Mouse (Mus musculus) ovary, adult 18-20 months (tissue): Measurements from ENCODE around the gene Akr1a1.
"Not testable (repeated sequence)": the region's sequence is repeated elsewhere in the genome, so short reads cannot be mapped to it uniquely, and the experiment has no call there.

ENCODE experiments used
- DNase-seq: peaks from one replicate; pipeline ENCODE4 v3.0.0; 2022; ENCODE audit warnings: low spot score, mixed read lengths

Gene Akr1a1

DNA sequence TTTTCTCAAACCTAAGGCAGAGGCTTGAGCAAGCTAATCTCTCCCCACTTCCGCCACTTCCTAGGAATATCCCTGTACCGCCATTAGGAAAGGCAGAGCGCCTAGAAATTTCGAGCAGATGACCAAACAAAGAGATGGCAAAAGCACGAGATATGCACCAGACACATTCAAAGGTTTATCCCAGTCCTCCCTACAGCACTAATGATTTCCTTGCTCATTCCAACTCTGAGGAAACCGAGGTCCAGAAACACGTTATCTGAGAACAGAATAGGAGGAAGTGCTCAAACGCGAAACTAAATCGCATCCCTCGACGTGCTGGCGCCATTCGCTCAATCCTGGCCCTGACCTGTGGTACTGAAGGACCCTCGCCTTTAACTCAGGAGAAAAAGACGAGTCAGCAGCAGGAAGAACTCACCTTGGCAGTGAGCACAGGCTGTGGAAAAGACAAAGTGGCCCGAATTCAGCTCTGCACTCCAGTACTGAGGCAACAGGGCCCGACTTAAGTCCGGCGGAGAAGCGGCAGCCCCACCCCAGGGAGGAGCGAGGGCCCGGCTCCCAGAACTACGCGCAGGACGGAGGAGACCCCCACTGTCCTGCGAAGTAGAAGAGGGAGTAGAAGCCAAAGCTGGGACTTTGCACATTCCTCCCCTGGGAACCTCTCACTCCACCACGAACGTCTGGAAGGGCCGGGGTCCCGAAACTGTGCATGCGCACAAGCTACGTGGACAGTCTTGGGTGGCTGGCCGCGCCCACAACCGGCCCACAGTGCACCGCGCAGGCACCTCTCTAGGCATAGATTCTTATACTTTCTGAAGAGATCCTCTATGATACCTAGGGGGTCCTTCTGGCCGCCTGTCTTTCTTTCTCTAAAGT, at the start of gene Akr1a1:
Akr1a1 (minus strand) TSS at position 757 of the 873 bp plus-strand sequence.
- DNase-seq, result peak; percentile 88

- DNase-seq, result no peak
Observed at GRCm38 (mm10) chr4:116700964-116701363, 49.5 kb upstream of the Akr1a1 start.

DNA sequence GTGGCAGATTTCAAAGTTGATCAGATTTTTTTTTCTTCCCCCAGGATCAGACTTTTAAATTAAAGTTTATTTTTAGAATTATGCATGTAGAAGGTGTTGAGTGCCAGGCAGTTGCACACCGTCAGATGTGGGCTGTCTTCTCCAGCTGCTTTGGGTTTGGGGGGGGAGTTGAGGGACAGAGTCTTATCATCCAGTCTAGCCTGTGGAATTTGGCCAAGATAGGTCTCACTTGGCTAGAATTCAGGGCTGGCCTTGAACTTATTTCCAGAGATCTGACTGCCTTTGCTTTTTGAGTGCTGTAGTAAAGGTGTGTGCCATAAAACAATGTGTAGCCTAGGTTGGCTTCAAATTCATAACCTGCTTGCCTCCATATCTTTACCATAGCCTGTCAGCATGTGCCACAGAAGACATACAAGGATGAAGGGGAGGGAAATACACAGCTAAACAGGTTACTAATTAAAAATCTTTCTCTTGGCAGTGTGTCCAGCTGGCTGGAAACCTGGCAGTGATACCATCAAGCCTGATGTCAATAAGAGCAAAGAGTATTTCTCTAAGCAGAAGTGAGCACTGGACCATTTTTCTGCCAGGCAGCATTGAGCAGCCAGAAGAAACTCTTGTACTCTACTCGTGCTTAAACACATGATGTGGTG, 47.3 kb upstream of the Akr1a1 start:
- DNase-seq, result no peak

DNA sequence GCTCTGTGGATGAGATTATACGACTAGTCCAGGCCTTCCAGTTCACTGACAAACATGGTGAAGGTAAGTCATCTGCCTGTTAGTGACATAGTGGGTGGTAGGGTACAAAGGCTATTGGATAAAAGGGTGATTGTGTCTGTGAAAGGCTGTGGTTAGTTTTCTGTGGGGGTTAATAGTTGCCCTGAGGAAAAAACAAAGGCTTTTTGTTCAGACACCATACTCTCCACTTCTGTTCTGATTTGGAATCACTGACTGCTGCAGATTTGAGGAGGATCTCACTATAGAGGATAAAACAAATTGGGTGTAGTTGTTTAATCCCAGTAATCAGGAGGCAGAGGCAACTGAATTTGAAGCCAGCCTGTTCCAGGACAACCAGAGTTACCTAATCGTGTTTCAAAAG, 42.3 kb upstream of the Akr1a1 start:
- no peak for DNase-seq

DNA sequence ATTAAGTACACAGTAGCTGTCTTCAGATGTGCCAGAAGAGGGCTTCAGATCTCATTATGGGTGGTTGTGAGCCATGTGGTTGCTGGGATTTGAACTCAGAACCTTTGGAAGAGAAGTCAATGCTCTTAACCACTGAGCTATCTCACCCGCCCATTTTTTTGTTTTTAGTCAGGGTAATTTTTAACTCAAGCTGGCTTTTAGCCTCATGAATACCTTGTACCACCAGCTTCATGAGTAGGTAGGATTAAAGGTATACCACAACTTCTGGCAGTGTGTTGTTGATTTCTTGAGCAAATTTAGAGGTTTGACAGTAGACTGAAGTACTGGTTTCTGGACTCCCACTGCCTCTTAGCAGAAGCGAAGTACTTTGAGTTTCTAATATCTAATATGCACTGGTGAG, 40.7 kb upstream of the Akr1a1 start:
- DNase-seq, result no peak

DNA sequence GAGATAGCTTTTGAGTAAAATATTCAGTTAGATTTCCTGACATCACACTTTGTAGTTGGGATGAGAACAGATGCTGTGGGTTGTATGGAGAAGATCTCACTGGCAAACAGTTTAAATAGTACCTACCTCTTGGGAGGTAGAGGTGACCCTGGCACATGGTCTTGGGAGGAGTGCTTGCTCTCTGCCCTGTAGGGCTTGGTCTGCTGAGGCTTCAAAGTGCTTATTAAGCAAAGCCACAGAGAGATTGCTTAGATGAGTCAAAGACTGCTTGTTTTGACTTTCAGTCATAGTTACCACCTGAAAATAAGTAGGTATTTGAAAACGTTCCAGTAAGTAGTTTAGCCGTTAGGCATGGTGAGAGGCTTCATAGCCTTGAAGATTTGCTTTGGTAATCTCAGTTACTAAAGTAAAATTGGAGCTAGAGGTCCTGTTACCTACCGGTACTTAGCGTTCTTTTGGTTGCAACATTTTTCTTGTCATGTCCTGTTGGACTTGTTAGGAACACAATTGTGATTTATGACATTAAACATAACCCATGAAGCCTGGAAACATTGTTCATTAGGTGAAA, 37.9 kb upstream of the Akr1a1 start:
- no peak for DNase-seq

DNA sequence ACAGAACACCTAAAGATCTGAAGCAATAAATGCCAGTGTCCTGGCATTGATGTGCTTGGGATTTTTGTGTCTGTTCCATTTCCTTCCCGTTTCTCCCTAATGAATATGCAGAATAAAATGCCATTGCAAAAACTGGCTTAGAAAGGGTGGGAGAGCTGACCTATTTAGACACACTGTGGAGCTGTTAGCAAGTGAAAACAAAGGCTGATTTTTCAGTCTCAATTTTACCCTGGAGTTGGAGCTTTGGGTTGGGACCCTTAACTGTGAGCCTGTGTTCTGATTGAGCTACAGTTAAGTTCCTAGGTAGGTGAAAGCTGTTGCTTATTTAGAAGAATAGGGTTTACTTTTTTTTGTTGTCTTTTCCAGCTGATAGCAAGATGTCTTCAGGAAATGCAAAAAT, 35.6 kb upstream of the Akr1a1 start:
- DNase-seq, result no peak

DNA sequence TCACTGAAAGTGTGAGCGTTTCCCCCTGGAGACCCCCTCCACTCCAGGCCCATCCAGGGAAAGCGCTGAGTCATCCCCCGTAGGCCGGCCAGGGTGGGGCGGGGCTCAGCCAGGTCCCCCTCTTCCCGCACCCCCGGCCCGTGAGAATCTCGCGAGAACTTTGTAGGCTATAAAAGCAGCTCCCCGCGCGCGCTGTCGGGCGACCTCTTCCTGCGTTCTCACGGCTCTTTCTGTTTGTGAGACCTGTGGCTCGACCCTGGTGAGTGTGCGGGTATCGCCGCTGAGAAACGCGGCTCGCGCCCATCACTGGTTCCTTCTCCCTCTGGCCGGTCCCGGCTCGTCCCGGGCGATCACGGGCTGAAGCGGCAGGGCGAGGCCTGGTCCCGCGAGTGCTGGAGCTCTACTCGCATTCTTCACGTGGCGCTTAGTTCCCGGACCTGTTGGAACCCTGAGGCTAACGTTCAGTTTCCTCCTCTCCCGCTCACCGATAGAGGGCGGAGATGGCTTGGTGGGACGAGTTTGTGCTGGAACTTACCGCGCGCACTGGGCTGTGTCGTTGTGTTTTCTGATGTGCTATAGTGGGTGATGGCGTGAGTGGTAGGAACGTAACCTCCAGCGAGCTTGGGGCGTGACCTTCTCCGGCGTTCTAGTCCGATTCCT, 34.1 kb upstream of the Akr1a1 start, which contains the start of gene Prdx1:
Prdx1 (plus strand) TSS at position 143 of the 660 bp plus-strand sequence.
- DNase-seq, result peak; percentile 89

- no peak for DNase-seq
Observed at GRCm38 (mm10) chr4:116684665-116685064, 33.2 kb upstream of the Akr1a1 start.

GRCm38 (mm10) chr4:116683957-116684356, 32.5 kb upstream of the Akr1a1 start:
- DNase-seq, result no peak

DNA sequence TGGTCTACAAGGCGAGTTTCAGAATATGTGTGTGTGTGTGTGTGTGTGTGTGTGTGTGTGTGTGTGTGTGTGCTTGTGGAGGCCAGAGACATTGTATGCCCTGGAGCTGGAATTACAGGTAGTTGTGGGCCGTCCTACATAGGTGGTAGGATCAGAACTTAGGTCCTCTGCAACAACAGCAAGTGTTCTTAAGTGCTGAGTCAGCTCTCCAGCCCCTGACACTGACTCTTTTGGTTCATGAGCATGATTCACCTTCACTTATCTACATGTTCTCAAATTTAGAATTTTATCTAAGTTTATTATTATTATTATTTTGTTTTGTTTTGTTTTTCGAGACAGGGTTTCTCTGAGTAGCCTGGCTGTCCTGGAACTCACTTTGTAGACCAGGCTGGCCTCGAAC, 29.0 kb upstream of the Akr1a1 start:
- not testable (repeated sequence) for DNase-seq

GRCm38 (mm10) chr4:116679141-116679540, 27.7 kb upstream of the Akr1a1 start:
- DNase-seq, result no peak

- no peak for DNase-seq
Observed at GRCm38 (mm10) chr4:116677808-116678207, 26.3 kb upstream of the Akr1a1 start.

- DNase-seq, result no peak
Observed at GRCm38 (mm10) chr4:116676027-116676426, 24.5 kb upstream of the Akr1a1 start.

- not testable (repeated sequence) for DNase-seq
Observed at GRCm38 (mm10) chr4:116674761-116675160, 23.3 kb upstream of the Akr1a1 start.

DNA sequence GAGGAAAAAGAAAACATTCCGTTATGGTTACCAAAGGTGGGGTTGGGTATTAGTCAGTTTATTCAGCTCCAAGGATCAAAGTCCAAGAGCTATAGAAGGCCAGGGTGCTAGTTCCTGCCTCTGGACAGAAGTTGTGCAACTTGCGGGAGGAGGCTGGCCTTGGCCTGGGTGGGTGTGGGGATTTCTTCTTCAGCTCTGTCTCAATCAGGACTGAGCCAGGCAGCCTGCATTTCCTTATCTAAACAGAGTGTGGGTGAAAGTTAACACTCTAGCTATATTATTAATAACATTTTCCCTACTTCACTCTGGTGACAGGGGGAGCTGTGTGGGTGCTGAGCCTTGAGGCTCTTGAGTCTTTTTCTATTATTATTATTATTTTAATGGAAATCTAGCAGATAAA, 21.3 kb upstream of the Akr1a1 start:
- peak; percentile 80 for DNase-seq

- no peak for DNase-seq
Observed at GRCm38 (mm10) chr4:116669291-116669690, 17.8 kb upstream of the Akr1a1 start.

- no peak for DNase-seq
Observed at GRCm38 (mm10) chr4:116668145-116668544, 16.7 kb upstream of the Akr1a1 start.

GRCm38 (mm10) chr4:116666625-116667024, 15.1 kb upstream of the Akr1a1 start:
- no peak for DNase-seq

DNA sequence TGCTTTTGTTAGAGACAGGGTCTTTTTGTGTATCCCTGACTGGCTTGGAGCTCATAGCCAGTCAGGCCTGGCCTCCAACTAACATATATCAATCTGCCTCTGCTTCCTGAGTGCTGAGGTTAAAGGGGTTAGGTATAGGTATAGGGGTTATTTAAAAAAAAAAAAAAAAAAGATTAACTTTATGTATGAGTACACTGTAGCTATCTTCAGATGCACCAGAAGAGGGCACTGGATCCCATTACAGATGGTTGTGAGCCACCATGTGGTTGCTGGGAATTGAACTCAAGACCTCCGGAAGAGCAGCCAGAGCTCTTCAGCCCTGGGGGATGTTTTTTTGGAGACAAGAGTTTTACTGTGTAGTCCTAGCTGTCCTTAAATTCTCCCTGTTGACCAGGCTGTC, 10.5 kb upstream of the Akr1a1 start:
- no peak for DNase-seq

DNA sequence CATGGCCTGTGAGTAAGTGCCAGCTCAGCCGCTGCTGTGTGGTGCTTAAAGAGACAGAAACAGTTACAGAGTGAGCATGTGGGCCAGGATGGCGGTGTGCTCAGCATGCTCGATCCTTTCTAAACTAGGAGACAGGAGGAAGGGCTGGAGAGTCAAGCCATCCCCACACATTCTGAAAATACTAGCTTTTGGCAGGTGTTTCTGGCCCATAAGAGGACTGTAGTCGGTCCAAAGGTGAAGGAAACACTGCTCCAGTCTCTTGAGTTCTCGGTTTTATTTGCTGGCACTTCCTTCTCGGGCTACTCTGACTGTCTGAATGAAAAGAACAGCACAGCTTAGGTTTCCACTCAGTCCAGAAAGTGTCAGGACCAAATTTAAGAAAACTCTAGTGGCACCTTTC, 9.3 kb upstream of the Akr1a1 start:
- DNase-seq, result no peak

DNA sequence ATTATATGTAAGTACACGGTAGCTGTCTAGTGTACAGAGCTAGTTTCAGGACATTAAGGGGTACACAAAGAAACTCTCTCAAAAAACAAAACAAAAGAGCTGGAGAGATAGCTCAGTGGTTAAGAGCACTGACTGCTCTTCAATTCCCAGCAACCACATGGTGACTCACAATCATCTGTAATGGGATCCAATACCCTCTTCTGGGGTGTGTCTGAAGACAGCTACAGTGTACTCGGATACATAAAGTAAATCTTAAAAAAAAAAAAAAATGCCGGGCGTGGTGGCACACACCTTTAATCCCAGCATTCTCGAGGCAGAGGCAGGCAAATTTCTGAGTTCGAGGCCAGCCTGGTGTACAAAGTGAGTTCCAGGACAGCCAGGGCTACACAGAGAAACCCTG, 8.4 kb upstream of the Akr1a1 start:
- not testable (repeated sequence) for DNase-seq
